Mouse (Mus musculus) myocyte (in vitro differentiated cells): ENCODE results near the gene Gna14. TPM values are rescaled to one million over a fixed set of nuclear protein-coding genes. Genes with fewer than 3 reads are reported as not detected.

ENCODE experiments used
- H3K27me3 ChIP-seq: one replicate; pipeline ENCODE4 v1.6.1; 2011; ENCODE audit not compliant: control insufficient read depth, insufficient read depth, insufficient read length
- H3K36me3 ChIP-seq: one replicate; pipeline ENCODE4 v1.6.1; 2011; ENCODE audit not compliant: control insufficient read depth, insufficient read depth
- H3K4me2 ChIP-seq: one replicate; pipeline ENCODE4 v1.6.1; 2011; ENCODE audit warnings: low read depth, control low read depth
- H3K4me3 ChIP-seq: one replicate; pipeline ENCODE4 v1.5.1; 2011; ENCODE audit warnings: mild to moderate bottlenecking, control low read depth, moderate library complexity
- H3K79me2 ChIP-seq: one replicate; pipeline ENCODE4 v1.6.1; 2011; ENCODE audit not compliant: control insufficient read depth, insufficient read depth
- H3ac ChIP-seq: one replicate; pipeline ENCODE4 v1.6.1; 2011; ENCODE audit not compliant: control insufficient read depth, insufficient read length
- CEBPB ChIP-seq: IDR thresholded peaks from 2 replicates; pipeline ENCODE4 v1.6.1; 2011; ENCODE audit warnings: mild to moderate bottlenecking, moderate library complexity; ENCODE audit not compliant: poor library complexity, insufficient read depth, severe bottlenecking
- E2F4 ChIP-seq: IDR thresholded peaks from one replicate; pipeline ENCODE4 v1.6.1; 2011; ENCODE audit warnings: mild to moderate bottlenecking, control low read depth, moderate library complexity; ENCODE audit not compliant: insufficient read depth
- MAX ChIP-seq: IDR thresholded peaks from one replicate; pipeline ENCODE4 v1.6.1; 2011; ENCODE audit warnings: low read depth, mild to moderate bottlenecking, control low read depth
- MYOD1 ChIP-seq, 3 experiments: IDR thresholded peaks; one replicate each; pipeline ENCODE4 v1.6.1; 2011; ENCODE audit warnings: control low read depth in 2 of 3, low read depth in 2 of 3, mild to moderate bottlenecking in 2 of 3, moderate library complexity in 1 of 3; ENCODE audit not compliant: insufficient read length in 2 of 3, control insufficient read depth in 1 of 3
- MYOG ChIP-seq, 3 experiments: IDR thresholded peaks; one replicate each; pipeline ENCODE4 v1.6.1; 2011; ENCODE audit warnings: control low read depth in 2 of 3, low read depth in 2 of 3, mild to moderate bottlenecking in 2 of 3; ENCODE audit not compliant: insufficient read length in 2 of 3, control insufficient read depth in 1 of 3, insufficient read depth in 1 of 3
- POLR2A ChIP-seq: IDR thresholded peaks from one replicate; pipeline ENCODE4 v1.6.1; 2011; ENCODE audit warnings: low read depth, mild to moderate bottlenecking, control low read depth, moderate library complexity; ENCODE audit not compliant: insufficient read length
- POLR2AphosphoS2 ChIP-seq: IDR thresholded peaks from one replicate; pipeline ENCODE4 v1.6.1; 2011; ENCODE audit warnings: low read depth, control low read depth; ENCODE audit not compliant: insufficient read length
- REST ChIP-seq: IDR thresholded peaks from one replicate; pipeline ENCODE4 v1.6.1; 2011; ENCODE audit warnings: mild to moderate bottlenecking, control low read depth, moderate library complexity; ENCODE audit not compliant: insufficient read depth, insufficient read length
- SRF ChIP-seq: IDR thresholded peaks from one replicate; pipeline ENCODE4 v1.6.1; 2011; ENCODE audit warnings: low read depth; ENCODE audit not compliant: control insufficient read depth, insufficient read length
- TCF12 ChIP-seq: IDR thresholded peaks from one replicate; pipeline ENCODE4 v1.6.1; 2011; ENCODE audit warnings: mild to moderate bottlenecking, control low read depth; ENCODE audit not compliant: poor library complexity, insufficient read depth, severe bottlenecking
- TCF3 ChIP-seq: IDR thresholded peaks from one replicate; pipeline ENCODE4 v1.6.1; 2011; ENCODE audit warnings: low read depth, control low read depth; ENCODE audit not compliant: insufficient read length
- USF1 ChIP-seq: IDR thresholded peaks from one replicate; pipeline ENCODE4 v1.6.1; 2011; ENCODE audit warnings: low read depth, mild to moderate bottlenecking, control low read depth, moderate library complexity
- polyA plus RNA-seq: library from polyadenylated mRNA; unstranded; fragments of >200 nt; fragmentation: generic; extraction: Trizol; gene quantifications from one replicate; pipeline ENCODE4 v1.2.1, GENCODE M21; 2012; ENCODE audit warnings: missing spikeins

Gene Gna14
- polyA plus RNA-seq, 1 experiment = 0.02 TPM

DNA sequence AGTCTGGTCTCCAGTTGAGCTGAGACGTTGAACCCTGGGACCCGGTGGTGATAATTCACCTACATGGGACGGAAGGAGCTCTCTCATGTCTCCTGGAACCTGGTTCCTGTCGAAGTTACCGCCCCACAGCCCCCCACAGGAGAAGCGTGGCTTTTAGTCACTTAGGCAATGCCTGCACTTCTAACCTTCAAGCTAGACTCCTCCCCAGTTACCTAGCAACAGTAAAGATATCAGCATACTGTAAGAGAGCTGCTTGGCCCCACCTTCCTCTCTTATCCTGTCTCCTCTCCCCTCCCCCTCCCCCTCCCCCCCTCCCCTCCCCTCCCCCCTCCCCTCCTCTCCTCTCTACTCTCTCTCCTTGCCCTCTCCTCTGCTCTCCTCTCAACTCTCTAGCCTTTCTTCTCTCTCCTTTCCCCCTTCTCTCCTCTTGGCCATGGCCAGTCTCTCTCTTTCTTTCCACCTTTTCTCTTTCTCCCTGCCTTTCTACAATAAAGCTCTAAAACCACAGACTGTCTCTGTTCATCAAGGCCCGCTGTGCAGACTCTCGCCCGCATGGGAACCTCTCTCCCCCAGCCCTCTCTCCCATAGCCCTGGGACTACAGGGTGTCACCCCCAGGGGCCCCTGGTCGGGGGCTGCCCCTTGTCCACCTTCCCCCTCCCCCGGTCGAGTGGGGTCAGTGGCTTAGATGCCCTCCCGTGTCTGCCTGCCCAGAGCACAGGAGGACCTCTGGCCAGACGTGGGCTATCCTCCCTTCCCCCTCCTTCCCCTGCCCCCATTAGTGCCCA, 190.2 kb downstream of the Gna14 start:
- H3K27me3 ChIP-seq = no peaks in the 10 kb centered on the region
- TF ChIP-seq POLR2AphosphoS2 (no peak), MAX (no peak), REST (no peak), TCF12 (no peak), POLR2A (no peak), USF1 (no peak), MYOD1 (IDR thresholded peaks at IDR 0.05; ENCODE audit: control insufficient read depth in 1 of 3, insufficient read length in 2 of 3, low read depth in 2 of 3) (no peak), SRF (no peak), MYOG (IDR thresholded peaks at IDR 0.05; ENCODE audit: control insufficient read depth in 1 of 3, insufficient read depth in 1 of 3, insufficient read length in 2 of 3, low read depth in 2 of 3) (no peak), CEBPB (no peak), TCF3 (no peak), E2F4 (no peak)
- no peak overlapping the region for H3ac ChIP-seq
- no peak overlapping the region for H3K4me2 ChIP-seq
- H3K79me2 ChIP-seq = no peaks in the 10 kb centered on the region
- H3K36me3 ChIP-seq = peaks cover 6% of the 10 kb centered on the region
- no peak overlapping the region for H3K4me3 ChIP-seq
